Mouse (Mus musculus) limb, embryonic 11.5 days (tissue): ENCODE results near the gene Insc. TPM values are rescaled to one million over a fixed set of nuclear protein-coding genes. Genes with fewer than 3 reads are reported as not detected.

Source experiments
- ATAC-seq: fragments of 200-750 bp; cut with Nextera tagmentation; 2 replicates; pipeline ENCODE4 v1.8.0; 2017; ENCODE audit warnings: low read depth; ENCODE audit not compliant: insufficient number of reproducible peaks, low FRiP score, low TSS enrichment
- DNase-seq: peaks from one replicate; pipeline ENCODE4 v3.0.0-alpha.2; 2015; ENCODE audit warnings: low spot score
- H3K27ac ChIP-seq: fragments of 300-500 bp; sonication (generic); replicated peaks from 2 replicates; pipeline ENCODE4 v1.5.1; 2014; ENCODE audit warnings: low read depth, mild to moderate bottlenecking, low read length
- H3K27me3 ChIP-seq: fragments of 300-500 bp; sonication (generic); 2 replicates; pipeline ENCODE4 v1.6.1; 2014; ENCODE audit warnings: mild to moderate bottlenecking, low read length, mixed read lengths; ENCODE audit not compliant: control insufficient read depth, insufficient read depth
- H3K36me3 ChIP-seq: fragments of 300-500 bp; sonication (generic); 2 replicates; pipeline ENCODE4 v1.6.1; 2014; ENCODE audit warnings: mild to moderate bottlenecking, low read length, moderate library complexity, mixed read lengths; ENCODE audit not compliant: control insufficient read depth, insufficient read depth
- H3K4me1 ChIP-seq: fragments of 300-500 bp; sonication (generic); 2 replicates; pipeline ENCODE4 v1.6.1; 2014; ENCODE audit warnings: low read length, mixed read lengths; ENCODE audit not compliant: control insufficient read depth, insufficient read depth
- H3K4me2 ChIP-seq: fragments of 300-500 bp; sonication (generic); 2 replicates; pipeline ENCODE4 v1.6.1; 2014; ENCODE audit warnings: low read depth, mild to moderate bottlenecking, moderate library complexity; ENCODE audit not compliant: severe bottlenecking
- H3K4me3 ChIP-seq: fragments of 300-500 bp; sonication (generic); 2 replicates; pipeline ENCODE4 v1.5.1; 2014; ENCODE audit warnings: low read depth, low read length
- H3K9ac ChIP-seq: fragments of 300-500 bp; sonication (generic); 2 replicates; pipeline ENCODE4 v1.6.1; 2014; ENCODE audit warnings: mild to moderate bottlenecking, low read length
- H3K9me3 ChIP-seq: fragments of 300-500 bp; sonication (generic); 2 replicates; pipeline ENCODE4 v1.6.1; 2016; ENCODE audit warnings: low read length; ENCODE audit not compliant: control insufficient read depth
- WGBS: fragments of 180-500 bp; shearing (Covaris S2); extraction: QIAGEN DNeasy Blood & Tissue Kit; methylation state at CpG from one replicate; pipeline ENCODE4 v1.1.7; 2014; 5-methylcytosine and 5-hydroxymethylcytosine counted together
- polyA plus RNA-seq: library from polyadenylated mRNA; unstranded; fragments of >200 nt; fragmentation: Nextera tagmentation; extraction: Ambion mirVana; gene quantifications from 2 replicates; pipeline ENCODE4 v1.2.1, GENCODE M21; 2014

Insc gene
- polyA plus RNA-seq, 1 experiment from 2014 or later: 1.2 TPM

- 84% methylated on average over 4 of the region's 4 CpGs for WGBS
- Histone ChIP-seq H3K36me3 (no peaks in the 10 kb centered on the region), H3K4me2 (no peak overlapping the region), H3K4me1 (no peaks in the 10 kb centered on the region), H3K9me3 (no peaks in the 10 kb centered on the region), H3K27me3 (no peaks in the 10 kb centered on the region), H3K9ac (no peak overlapping the region), H3K4me3 (no peak overlapping the region), H3K27ac (no peak overlapping the region)
- DNase-seq: no peak
- ATAC-seq: no peak
Measured at GRCm38 (mm10) chr7:114886933-114887332, 143.4 kb downstream of the Insc start.

GRCm38 (mm10) chr7:114890215-114890614 is 146.7 kb downstream of the Insc start:
- Histone ChIP-seq H3K27ac (no peak overlapping the region), H3K4me3 (no peak overlapping the region), H3K4me1 (no peaks in the 10 kb centered on the region), H3K9me3 (no peaks in the 10 kb centered on the region), H3K36me3 (no peaks in the 10 kb centered on the region), H3K27me3 (no peaks in the 10 kb centered on the region), H3K4me2 (no peak overlapping the region), H3K9ac (no peak overlapping the region)
- 96% methylated on average over 4 of the region's 4 CpGs for WGBS
- ATAC-seq (no peak), DNase-seq (no peak)

GRCm38 (mm10) chr7:114892618-114893257 is 149.2 kb downstream of the Insc start:
- ATAC-seq (no peak), DNase-seq (no peak)
- no peaks in the 10 kb centered on the region for H3K36me3 ChIP-seq

DNA sequence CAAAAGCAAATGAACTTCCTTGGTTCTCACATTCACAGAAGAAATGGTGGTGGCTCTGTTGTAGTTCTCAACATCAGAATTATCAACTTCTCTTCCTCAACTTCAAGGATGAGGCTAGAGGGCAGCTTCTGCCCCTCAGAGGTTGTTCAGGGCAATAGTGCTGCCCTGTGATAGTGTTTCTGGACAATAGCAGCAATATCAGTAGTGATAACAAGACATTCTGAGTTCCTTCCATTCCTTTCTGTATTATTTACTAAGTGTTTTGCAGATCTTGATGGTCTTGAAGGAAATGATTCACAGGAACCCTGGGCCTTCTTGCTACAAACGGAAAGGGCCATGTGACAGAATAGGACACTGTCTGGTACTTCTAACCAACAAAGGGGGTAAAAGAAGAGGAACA is 150.4 kb downstream of the Insc start:
- H3K4me2 ChIP-seq: no peak overlapping the region
- DNase-seq (no peak), ATAC-seq (no peak)
- H3K27ac ChIP-seq: no peak overlapping the region
- no peaks in the 10 kb centered on the region for H3K27me3 ChIP-seq
- no peak overlapping the region for H3K9ac ChIP-seq
- 74% methylated on average over 1 of the region's 1 CpGs for WGBS
- no peaks in the 10 kb centered on the region for H3K9me3 ChIP-seq
- H3K4me3 ChIP-seq: no peak overlapping the region
- H3K4me1 ChIP-seq: no peaks in the 10 kb centered on the region
- no peaks in the 10 kb centered on the region for H3K36me3 ChIP-seq

More at GRCm38 (mm10) chr7:114892618-114893257, 149.2 kb downstream of the Insc start:
- no peak overlapping the region for H3K4me2 ChIP-seq
- no peak overlapping the region for H3K4me3 ChIP-seq
- no peak overlapping the region for H3K9ac ChIP-seq
- no peaks in the 10 kb centered on the region for H3K9me3 ChIP-seq
- H3K27me3 ChIP-seq: no peaks in the 10 kb centered on the region
- H3K27ac ChIP-seq: no peak overlapping the region
- H3K4me1 ChIP-seq: no peaks in the 10 kb centered on the region

GRCm38 (mm10) chr7:114896966-114897697 is 153.6 kb downstream of the Insc start:
- 73% methylated on average over 15 of the region's 15 CpGs for WGBS

More at GRCm38 (mm10) chr7:114896966-114897697, 153.6 kb downstream of the Insc start:
- H3K27ac ChIP-seq: no peak overlapping the region
- no peaks in the 10 kb centered on the region for H3K9me3 ChIP-seq
- H3K4me3 ChIP-seq: no peak overlapping the region
- no peak overlapping the region for H3K9ac ChIP-seq
- no peaks in the 10 kb centered on the region for H3K27me3 ChIP-seq
- DNase-seq (no peak), ATAC-seq (no peak)
- H3K4me2 ChIP-seq: no peak overlapping the region
- no peaks in the 10 kb centered on the region for H3K4me1 ChIP-seq
- H3K36me3 ChIP-seq: no peaks in the 10 kb centered on the region

Other genes starting within 250 kb of the Insc start
- gene Cyp2r1, start 180.7 kb upstream of the Insc start, polyA plus RNA-seq: 0.88 and 1.4 TPM in 2 replicates
- 0.37 TPM in 2 replicates for gene Calca, start 107.3 kb upstream of the Insc start, polyA plus RNA-seq
- not detected in 2 replicates for gene Calcb, start 25.1 kb upstream of the Insc start, polyA plus RNA-seq